In the genomic region with DNA sequence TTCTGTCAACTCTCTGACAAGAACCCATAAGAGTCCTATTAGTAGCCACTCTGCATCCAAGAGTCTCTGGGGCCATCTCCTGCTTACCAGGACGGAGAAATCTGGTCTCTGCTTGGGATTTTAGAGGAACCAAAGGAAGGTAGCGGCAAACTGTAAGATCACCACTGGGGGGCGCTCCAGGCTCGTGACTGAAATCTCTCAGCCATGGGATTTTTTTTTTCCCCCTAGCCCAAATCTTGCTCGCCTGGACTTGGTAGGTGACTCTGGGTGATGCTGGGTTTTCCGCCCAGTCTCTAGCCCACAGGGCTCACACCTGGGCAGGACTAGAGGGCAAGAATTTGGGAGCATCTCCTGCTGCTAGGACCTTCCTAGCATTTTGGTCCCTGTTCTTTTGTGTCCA, we compare ENCODE assay signal across 8 mouse cellular contexts. TPM values are rescaled to one million over a fixed set of nuclear protein-coding genes. Genes with fewer than 3 reads are reported as not detected.
A peak's percentile ranks its signal among the peaks of the same experiment; 100 is the strongest.
DNase-seq lines count a peak whose midpoint lies in the region; ATAC-seq and TF ChIP-seq lines count a peak whose summit lies in the region.

No protein-coding gene starts in this region.

- TF ChIP-seq CTCF in lung, embryonic 14.5 days (IDR thresholded peaks at IDR 0.05; ENCODE audit: low read depth): peak; percentile 80

- H3K4me2 ChIP-seq in lung, embryonic 14.5 days: no peak overlapping the region

- no peak overlapping the region for H3K27ac ChIP-seq in embryonic facial prominence, embryonic 10.5 days (replicated peaks)
- H3K27ac ChIP-seq in lung, embryonic 14.5 days (ENCODE audit: low read depth): no peak overlapping the region

- no peak overlapping the region for H3K9ac ChIP-seq in lung, embryonic 14.5 days

- no peak overlapping the region for H3K4me3 ChIP-seq in embryonic facial prominence, embryonic 10.5 days
- H3K4me3 ChIP-seq in lung, embryonic 14.5 days (ENCODE audit: low read depth, low read length): no peak overlapping the region

- WGBS in embryonic facial prominence, embryonic 10.5 days: 9% methylated on average over 6 of the region's 6 CpGs
- WGBS in lung, embryonic 14.5 days: 16% methylated on average over 6 of the region's 6 CpGs

- no peak for ATAC-seq in CD4-positive, CD25-positive, alpha-beta regulatory T cell, adult 4 months
- no peak for ATAC-seq in lung, embryonic 14.5 days (ENCODE audit: insufficient read depth)

- no peaks in the 10 kb centered on the region for H3K36me3 ChIP-seq in embryonic facial prominence, embryonic 10.5 days (replicated peaks)
- H3K36me3 ChIP-seq in lung, embryonic 14.5 days (ENCODE audit: insufficient read depth): no peaks in the 10 kb centered on the region

- H3K27me3 ChIP-seq in embryonic facial prominence, embryonic 10.5 days (replicated peaks; ENCODE audit: low read depth, poor library complexity, severe bottlenecking): 0 out of 2 replicates have a peak, but pooled peaks cover 4% of the 10 kb centered on the region
- H3K27me3 ChIP-seq in lung, embryonic 14.5 days (ENCODE audit: insufficient read depth, low read length): no peaks in the 10 kb centered on the region

- H3K9me3 ChIP-seq in embryonic facial prominence, embryonic 10.5 days: no peaks in the 10 kb centered on the region
- no peaks in the 10 kb centered on the region for H3K9me3 ChIP-seq in lung, embryonic 14.5 days (ENCODE audit: low read depth, low read length)

- DNase-seq in CD4-positive, CD25-positive, alpha-beta regulatory T cell, adult 2 months (ENCODE audit: low read depth, low spot score): peak; percentile 83
- DNase-seq in urinary bladder, adult 2 months (ENCODE audit: low spot score): peak; percentile 41
- DNase-seq in urinary bladder, postnatal 10 days (ENCODE audit: low spot score): no peak
- DNase-seq in embryonic facial prominence, embryonic 10.5 days (ENCODE audit: low spot score): peak; percentile 80
- DNase-seq in kidney, postnatal 14 days: peak; percentile 77
- DNase-seq in lung, embryonic 14.5 days: peak; percentile 91
- DNase-seq in skeletal muscle tissue, adult 2 months (ENCODE audit: low read depth, low spot score): peak; percentile 25

- peaks cover 2% of the 10 kb centered on the region; the same call in 1 of the 2 replicates for H3K4me1 ChIP-seq in embryonic facial prominence, embryonic 10.5 days
- no peaks in the 10 kb centered on the region for H3K4me1 ChIP-seq in lung, embryonic 14.5 days (ENCODE audit: insufficient read depth)

RNA-seq across cellular contexts. Expression of a gene that starts 46.6 kb away (rescaled TPM):
- polyA plus RNA-seq in CD4-positive, CD25-positive, alpha-beta regulatory T cell, adult 4 months (2017; shearing (Covaris generic)): under 1 TPM; 0.55 to 0.67 TPM
- 0.01 and 0.06 TPM in 2 replicates for polyA plus RNA-seq in urinary bladder, adult 2 months (2012; rRNA removed)
- polyA plus RNA-seq in embryonic facial prominence, embryonic 10.5 days (2016; fragmentation: Nextera tagmentation; extraction: Ambion mirVana): 0.17 and 0.19 TPM in 2 replicates
- polyA plus RNA-seq in lung, embryonic 14.5 days (2014; fragmentation: Nextera tagmentation; extraction: Ambion mirVana): 0.11 and 0.29 TPM in 2 replicates
